Mouse (Mus musculus): ENCODE measurements around the gene Crygd.

DNA sequence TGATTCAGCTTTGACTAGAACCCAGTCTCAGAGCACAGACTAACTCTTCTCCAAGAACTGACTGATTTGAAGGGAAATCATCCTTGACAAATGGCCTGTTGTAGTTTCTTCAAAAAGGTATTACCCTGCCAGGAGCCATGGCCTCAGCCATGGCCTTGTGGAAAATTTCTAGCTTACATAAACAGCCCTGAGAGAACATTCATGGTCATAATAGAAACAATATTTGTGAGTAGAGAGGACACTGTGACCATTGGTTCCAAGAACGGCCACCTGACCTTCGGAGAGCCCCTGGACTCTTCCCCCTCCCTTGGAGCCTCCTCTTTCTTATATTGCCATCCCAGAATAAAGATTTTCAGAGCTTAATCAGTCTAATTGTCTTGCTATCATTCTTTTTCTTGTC lies 19.8 kb downstream of the Crygd start:
- TF ChIP-seq CTCF (IDR thresholded peaks at IDR 0.05; ENCODE audit: low read depth, low read length) (no peak), POLR2A (IDR thresholded peaks at IDR 0.05; ENCODE audit: extremely low read depth, insufficient read depth, low read length) (no peak)

Data from liver, adult 2 months (tissue).